Mouse (Mus musculus) cerebellum, postnatal 4 days (tissue): Measurements from ENCODE around the gene Morc4.
A peak's percentile ranks its signal among the peaks of the same experiment; 100 is the strongest.

Experiments
- DNase-seq, 2 experiments: peaks; one replicate each; pipeline ENCODE4 v3.0.0; 2022; ENCODE audit warnings: low spot score in 2 of 2, mixed read lengths in 1 of 2

The Morc4 gene

GRCm38 (mm10) chrX:139807391-139807790 is 64.1 kb downstream of the Morc4 start:
- no peak for DNase-seq

- no peak for DNase-seq
These were observed 65.6 kb downstream of the Morc4 start for GRCm38 (mm10) chrX:139805918-139806317.

- DNase-seq, result no peak
These were observed 68.4 kb downstream of the Morc4 start for GRCm38 (mm10) chrX:139803028-139803427.

- no peak for DNase-seq
These were observed 71.0 kb downstream of the Morc4 start, which contains the start of gene Cldn2 for GRCm38 (mm10) chrX:139800406-139800878. Gene Cldn2, plus strand, starts transcription at chrX:139800828.

GRCm38 (mm10) chrX:139799953-139800352 is 71.5 kb downstream of the Morc4 start:
- no peak for DNase-seq

- DNase-seq, result no peak
These were observed 73.6 kb downstream of the Morc4 start for GRCm38 (mm10) chrX:139797875-139798274.

- DNase-seq, result no peak
These were observed 75.4 kb downstream of the Morc4 start for GRCm38 (mm10) chrX:139796037-139796436.

- DNase-seq, result no peak
These were observed 77.2 kb downstream of the Morc4 start for GRCm38 (mm10) chrX:139794072-139794845.

GRCm38 (mm10) chrX:139785764-139786163 is 85.7 kb downstream of the Morc4 start:
- DNase-seq, result no peak

GRCm38 (mm10) chrX:139783045-139783422 is 88.4 kb downstream of the Morc4 start:
- DNase-seq, result no peak

GRCm38 (mm10) chrX:139782278-139783044 is 89.0 kb downstream of the Morc4 start, which contains the start of gene Ripply1:
Gene Ripply1, minus strand, starts transcription at chrX:139782353.
- no peak for DNase-seq

- no peak for DNase-seq
These were observed 89.9 kb downstream of the Morc4 start for GRCm38 (mm10) chrX:139781563-139781962.

GRCm38 (mm10) chrX:139780988-139781387 is 90.5 kb downstream of the Morc4 start:
- no peak for DNase-seq

- DNase-seq, result no peak
These were observed 92.1 kb downstream of the Morc4 start for GRCm38 (mm10) chrX:139779401-139779800.

- DNase-seq, result no peak
These were observed 92.6 kb downstream of the Morc4 start for GRCm38 (mm10) chrX:139778886-139779285.

- no peak for DNase-seq
These were observed 94.1 kb downstream of the Morc4 start for GRCm38 (mm10) chrX:139777357-139777756.

- DNase-seq, result no peak
These were observed 96.3 kb downstream of the Morc4 start for GRCm38 (mm10) chrX:139775084-139775612.

- peak; percentile 30 to 37 for DNase-seq
These were observed 97.0 kb downstream of the Morc4 start for GRCm38 (mm10) chrX:139774309-139775083.
